Mouse (Mus musculus): ENCODE measurements around the gene Fam71e2. TPM values are rescaled to one million over a fixed set of nuclear protein-coding genes. Genes with fewer than 3 reads are reported as not detected.
A peak's percentile ranks its signal among the peaks of the same experiment; 100 is the strongest.

Fam71e2 gene
- polyA plus RNA-seq, 1 experiment = not detected

DNA sequence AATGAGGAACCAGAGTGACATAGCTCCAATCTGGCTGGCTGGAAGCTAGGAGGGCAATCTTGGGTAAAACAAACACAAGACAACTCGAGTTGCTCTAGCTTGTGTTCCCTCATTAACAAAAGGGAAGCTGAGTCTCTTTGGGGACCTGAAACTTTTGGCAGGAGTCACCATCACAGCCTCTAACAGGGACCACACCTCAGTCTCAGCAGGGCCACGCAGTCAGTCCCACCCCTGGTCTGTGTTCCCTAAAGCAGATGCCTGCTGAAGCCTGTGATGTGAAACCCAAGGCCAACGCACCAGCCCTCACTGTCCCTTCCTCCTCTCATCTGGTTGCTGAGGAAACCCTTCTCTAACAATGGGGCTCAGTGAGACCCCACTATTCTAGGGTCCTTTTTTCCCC lies 11.0 kb upstream of the Fam71e2 start:
- TF ChIP-seq CTCF (IDR thresholded peaks at IDR 0.05; ENCODE audit: insufficient read depth, low read depth, low read length) (no peak), POLR2A (IDR thresholded peaks at IDR 0.05; ENCODE audit: insufficient read depth, low read depth, low read length) (no peak)
- Histone ChIP-seq H3K4me3 (ENCODE audit: insufficient read depth, low read depth, low read length) (no peak overlapping the region), H3K27ac (ENCODE audit: insufficient read depth, low read depth, low read length) (no peak overlapping the region), H3K4me1 (ENCODE audit: control insufficient read depth, insufficient read depth, low read length) (no peaks in the 10 kb centered on the region; the same call in 1 of the 2 replicates)
- 64% methylated on average over 3 of the region's 3 CpGs for WGBS

DNA sequence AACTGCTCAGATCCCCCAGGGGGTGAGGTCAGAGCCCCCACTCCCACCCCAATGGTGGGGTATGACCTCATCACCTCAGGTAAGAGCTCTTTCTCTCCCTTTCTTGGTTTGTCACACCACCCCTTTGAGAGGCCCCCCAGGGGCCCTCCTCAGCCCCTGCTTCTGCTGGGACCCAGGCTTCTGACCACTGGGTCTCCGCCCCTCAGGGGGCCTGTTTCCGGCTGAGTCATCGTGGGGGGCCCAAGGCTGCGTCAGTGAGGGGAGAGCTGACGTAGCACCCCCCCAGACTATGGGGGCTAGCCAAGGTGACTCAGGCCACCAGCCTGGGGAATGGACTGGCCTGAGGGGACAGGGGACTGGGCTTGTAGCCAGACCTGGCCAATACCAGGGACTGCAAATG lies 8.8 kb upstream of the Fam71e2 start:
- TF ChIP-seq CTCF (IDR thresholded peaks at IDR 0.05; ENCODE audit: insufficient read depth, low read depth, low read length) = no peak
- TF ChIP-seq POLR2A (IDR thresholded peaks at IDR 0.05; ENCODE audit: insufficient read depth, low read depth, low read length) = no peak
- WGBS = 38% methylated on average over 5 of the region's 5 CpGs
- no peaks in the 10 kb centered on the region; the same call in 1 of the 2 replicates for H3K4me1 ChIP-seq (ENCODE audit: control insufficient read depth, insufficient read depth, low read length)

DNA sequence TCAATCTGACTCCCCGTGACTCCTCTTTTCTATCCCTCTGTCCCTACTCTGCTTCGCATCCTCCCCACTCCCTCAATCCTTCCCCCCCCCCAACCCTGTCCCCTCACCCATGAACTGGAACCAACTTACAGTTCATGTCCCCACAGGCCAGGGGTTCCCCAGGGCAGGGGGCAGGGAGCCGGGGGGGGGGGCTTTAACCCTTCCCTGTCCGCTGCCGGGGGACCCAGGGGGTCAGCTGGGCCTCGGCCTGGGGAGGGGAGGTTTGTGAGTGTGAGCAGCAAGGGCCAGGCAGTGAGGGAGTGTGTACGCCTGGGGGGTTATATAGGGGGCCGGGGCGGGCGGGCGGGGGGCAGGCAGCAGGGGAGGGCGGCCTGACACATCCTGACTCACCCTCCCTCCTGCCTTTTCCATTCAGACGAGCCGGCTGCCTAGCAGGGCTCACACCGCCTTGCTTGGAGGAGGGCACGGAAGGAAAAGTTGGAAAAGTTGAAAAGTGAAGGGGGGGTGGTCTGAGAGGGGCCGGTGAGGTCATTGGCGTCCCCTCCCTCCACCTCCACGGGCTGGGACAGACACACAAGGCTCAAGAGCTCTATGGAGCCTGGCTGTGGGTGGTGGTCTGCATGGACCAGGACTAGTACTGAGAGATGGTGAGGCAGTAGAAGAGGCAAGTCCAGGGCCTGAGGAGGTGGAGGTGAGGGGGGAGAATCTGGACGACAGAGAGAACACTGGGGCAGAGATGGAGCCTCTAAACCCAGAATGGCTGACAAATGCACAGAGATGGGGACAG lies 6.9 kb upstream of the Fam71e2 start:
- H3K27ac ChIP-seq (ENCODE audit: insufficient read depth, low read depth, low read length) = no peak overlapping the region
- no peaks in the 10 kb centered on the region; the same call in 1 of the 2 replicates for H3K4me1 ChIP-seq (ENCODE audit: control insufficient read depth, insufficient read depth, low read length)
- no peak overlapping the region for H3K4me3 ChIP-seq (ENCODE audit: insufficient read depth, low read depth, low read length)
- WGBS = 5% methylated on average over 18 of the region's 20 CpGs
- no peak for TF ChIP-seq POLR2A (IDR thresholded peaks at IDR 0.05; ENCODE audit: insufficient read depth, low read depth, low read length)
- TF ChIP-seq CTCF (IDR thresholded peaks at IDR 0.05; ENCODE audit: insufficient read depth, low read depth, low read length) = no peak

More for the DNA sequence above, 8.8 kb upstream of the Fam71e2 start:
- H3K4me3 ChIP-seq (ENCODE audit: insufficient read depth, low read depth, low read length) = no peak overlapping the region
- H3K27ac ChIP-seq (ENCODE audit: insufficient read depth, low read depth, low read length) = no peak overlapping the region

DNA sequence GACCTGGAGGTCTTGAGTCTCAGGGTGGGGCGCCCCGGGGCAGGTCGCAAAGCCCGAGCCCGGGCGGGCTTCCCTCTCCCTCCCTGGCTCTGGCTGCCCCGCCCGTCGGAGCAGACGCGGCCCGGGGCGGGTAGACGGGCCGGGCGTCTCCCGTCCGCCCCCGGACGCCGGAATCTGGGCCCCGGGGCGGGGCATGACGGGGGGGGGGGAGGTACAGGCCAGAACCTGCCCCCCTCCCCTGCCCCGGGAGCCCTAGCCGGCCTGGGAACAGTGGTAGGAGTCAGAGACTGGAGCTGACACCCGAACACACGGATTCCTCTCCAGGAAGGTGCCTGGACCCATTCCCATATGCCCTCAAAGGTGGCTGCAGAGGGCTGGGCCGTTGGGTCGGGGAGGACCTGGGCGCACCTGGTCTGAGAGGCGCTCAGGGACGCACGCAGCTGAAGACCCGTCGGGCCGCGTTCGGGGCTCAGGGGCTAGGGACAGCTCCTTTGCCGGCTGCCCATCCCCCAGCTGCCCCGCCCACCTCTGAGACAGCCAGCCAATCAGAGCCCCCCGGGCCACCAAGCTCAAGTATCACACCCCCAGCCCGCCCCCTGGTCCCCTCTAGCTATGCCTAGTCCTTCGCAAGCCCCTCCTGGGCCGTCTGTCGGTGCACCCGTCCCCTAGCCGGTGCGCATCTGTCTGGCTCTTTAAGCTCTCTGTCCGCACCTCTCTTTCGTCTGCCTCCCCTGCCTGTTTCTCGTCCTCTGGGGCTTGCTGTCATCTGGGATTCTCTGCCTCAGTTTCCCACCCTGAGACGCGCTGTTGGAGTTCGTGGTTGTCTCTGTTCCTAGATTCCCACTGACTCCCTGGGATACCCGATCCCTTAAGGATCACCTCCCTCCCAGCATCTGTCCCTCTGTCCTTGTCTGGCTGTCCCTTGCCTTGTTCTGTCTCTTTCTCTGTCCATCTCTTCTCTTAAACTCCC lies 6.0 kb upstream of the Fam71e2 start:
- H3K4me1 ChIP-seq (ENCODE audit: control insufficient read depth, insufficient read depth, low read length) = no peaks in the 10 kb centered on the region; the same call in 1 of the 2 replicates
- 1% methylated on average over 54 of the region's 56 CpGs for WGBS
- peak overlapping the region; percentile 19 for H3K4me3 ChIP-seq (ENCODE audit: insufficient read depth, low read depth, low read length)
- TF ChIP-seq CTCF (IDR thresholded peaks at IDR 0.05; ENCODE audit: insufficient read depth, low read depth, low read length) = no peak
- no peak for TF ChIP-seq POLR2A (IDR thresholded peaks at IDR 0.05; ENCODE audit: insufficient read depth, low read depth, low read length)
- no peak overlapping the region for H3K27ac ChIP-seq (ENCODE audit: insufficient read depth, low read depth, low read length)

DNA sequence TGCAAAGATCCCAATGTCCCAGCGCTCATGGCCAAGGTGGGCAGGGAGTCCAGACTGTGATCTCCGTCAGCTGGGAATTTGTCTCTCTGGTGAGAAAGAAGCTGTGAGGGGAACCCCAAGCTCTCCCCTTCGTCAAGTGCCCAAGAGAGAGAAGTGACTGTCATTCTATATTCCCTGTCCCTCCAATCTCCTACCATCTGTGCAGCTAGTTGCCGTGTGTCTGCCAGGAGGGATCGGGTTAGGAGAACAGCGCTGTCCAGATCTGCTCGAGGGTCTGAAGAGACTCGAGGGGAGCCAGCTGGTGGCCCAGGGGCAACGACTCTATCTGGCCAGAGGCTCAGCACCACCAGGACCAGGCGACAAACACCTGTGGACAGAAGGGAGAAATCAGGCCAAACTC lies 5.0 kb upstream of the Fam71e2 start:
- H3K4me3 ChIP-seq (ENCODE audit: insufficient read depth, low read depth, low read length) = no peak overlapping the region
- no peak overlapping the region for H3K27ac ChIP-seq (ENCODE audit: insufficient read depth, low read depth, low read length)
- 66% methylated on average over 10 of the region's 10 CpGs for WGBS
- TF ChIP-seq CTCF (IDR thresholded peaks at IDR 0.05; ENCODE audit: insufficient read depth, low read depth, low read length) = no peak
- TF ChIP-seq POLR2A (IDR thresholded peaks at IDR 0.05; ENCODE audit: insufficient read depth, low read depth, low read length) = no peak
- H3K4me1 ChIP-seq (ENCODE audit: control insufficient read depth, insufficient read depth, low read length) = no peaks in the 10 kb centered on the region; the same call in 1 of the 2 replicates

DNA sequence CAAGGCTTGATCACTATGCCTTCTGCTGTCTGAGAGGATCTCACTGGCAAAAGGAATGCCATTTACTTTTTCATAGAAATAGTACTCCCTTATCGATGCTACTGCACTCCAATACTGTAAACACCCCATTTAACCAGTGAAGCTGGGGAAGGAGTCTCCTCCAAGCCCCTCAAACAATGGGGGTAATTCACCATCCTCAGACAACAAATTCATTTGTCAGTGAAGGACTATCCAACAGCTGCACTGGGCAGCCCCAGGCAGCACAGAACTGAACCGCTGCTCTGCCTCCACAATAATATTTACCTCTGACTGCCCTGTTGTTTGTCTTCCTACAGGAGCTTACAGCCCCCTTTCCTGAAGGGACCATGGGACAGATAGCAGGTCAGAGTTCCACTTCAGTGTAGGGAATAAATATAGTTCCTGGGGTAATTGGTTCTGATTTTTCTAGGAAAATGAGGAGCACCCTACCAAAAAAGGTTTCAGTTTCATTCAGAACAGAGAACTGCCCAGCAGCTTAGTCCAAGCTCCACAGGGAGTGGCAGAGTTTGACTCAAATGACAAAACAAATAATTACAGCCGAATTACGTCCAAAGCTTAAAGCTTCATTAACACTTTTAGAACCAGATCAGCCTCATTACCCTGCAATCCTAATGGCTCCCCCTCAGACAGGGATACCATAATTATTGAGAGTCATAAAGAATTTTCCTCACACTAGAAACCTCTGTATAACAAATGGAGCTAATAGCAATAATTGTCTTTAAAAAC lies 6.0 kb downstream of the Fam71e2 start:
- WGBS = 13% methylated on average over 4 of the region's 4 CpGs
- TF ChIP-seq POLR2A (IDR thresholded peaks at IDR 0.05; ENCODE audit: insufficient read depth, low read depth, low read length) (no peak), CTCF (IDR thresholded peaks at IDR 0.05; ENCODE audit: insufficient read depth, low read depth, low read length) (no peak)
- Histone ChIP-seq H3K4me1 (ENCODE audit: control insufficient read depth, insufficient read depth, low read length) (no peaks in the 10 kb centered on the region), H3K4me3 (ENCODE audit: insufficient read depth, low read depth, low read length) (no peak overlapping the region), H3K27ac (ENCODE audit: insufficient read depth, low read depth, low read length) (no peak overlapping the region)

DNA sequence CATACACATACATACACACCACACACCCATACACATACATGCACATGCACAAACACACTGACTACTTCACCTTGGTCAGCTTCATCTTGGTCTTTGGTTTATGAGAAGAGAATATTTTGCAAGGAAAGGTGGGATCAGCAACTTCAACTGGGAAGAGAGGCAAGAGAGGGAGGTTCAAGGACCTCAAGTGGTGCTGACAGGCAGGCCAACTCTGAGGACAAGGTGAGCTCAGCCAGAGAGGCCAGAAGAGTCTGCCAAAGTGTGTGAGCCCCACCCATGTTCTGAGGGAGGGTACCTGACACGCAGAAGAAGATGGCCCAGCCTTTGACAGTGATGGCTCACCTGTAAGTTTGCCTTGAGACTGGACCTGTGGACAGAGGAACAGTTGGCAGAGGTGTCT lies 11.4 kb downstream of the Fam71e2 start:
- TF ChIP-seq CTCF (IDR thresholded peaks at IDR 0.05; ENCODE audit: insufficient read depth, low read depth, low read length) (no peak), POLR2A (IDR thresholded peaks at IDR 0.05; ENCODE audit: insufficient read depth, low read depth, low read length) (no peak)

DNA sequence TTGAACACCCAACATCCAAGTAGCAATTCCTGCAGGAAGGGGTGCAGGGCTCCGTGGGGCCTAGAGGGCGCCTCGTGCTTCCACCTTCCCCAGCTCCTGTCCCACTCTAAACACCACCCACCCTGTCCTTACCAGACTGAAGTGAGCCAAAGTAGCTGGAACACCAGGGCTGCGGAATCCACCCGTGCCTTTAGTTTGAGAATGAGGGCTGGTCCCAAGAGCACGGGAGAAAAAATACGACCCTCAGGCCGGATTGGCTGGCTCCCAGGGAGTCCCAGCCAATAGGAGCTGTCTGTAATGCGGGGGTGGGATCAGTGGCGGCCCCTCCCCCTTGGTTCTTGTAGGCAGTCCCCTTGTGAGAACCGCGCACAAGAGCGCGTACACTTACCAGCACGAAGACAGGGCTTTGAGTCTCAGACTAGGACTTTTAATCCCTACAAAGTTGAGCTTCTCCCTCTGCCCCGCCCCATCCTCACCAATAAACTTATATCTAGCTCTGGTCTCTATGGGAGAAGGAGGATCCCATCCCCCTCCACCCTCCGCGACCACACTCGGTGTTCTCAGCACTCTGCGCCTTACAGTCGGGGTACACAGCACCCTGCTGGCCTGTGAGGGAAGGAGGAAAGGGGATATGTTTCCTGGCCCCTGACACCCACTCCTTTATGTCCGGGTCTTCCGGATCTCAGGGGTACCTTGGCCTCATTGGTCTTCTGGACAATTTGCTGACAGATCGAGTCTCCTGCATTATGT lies 18.1 kb downstream of the Fam71e2 start, which contains the start of gene Cox6b2:
Cox6b2 (minus strand) TSS at position 274 of the 750 bp plus-strand sequence.
- peak within 1 kb of the TSS; percentile 14 for H3K4me3 ChIP-seq (ENCODE audit: insufficient read depth, low read depth, low read length)
- TF ChIP-seq POLR2A (IDR thresholded peaks at IDR 0.05; ENCODE audit: insufficient read depth, low read depth, low read length) (no peak), CTCF (IDR thresholded peaks at IDR 0.05; ENCODE audit: insufficient read depth, low read depth, low read length) (no peak)
- WGBS = 6% methylated on average over 24 of the region's 24 CpGs
- H3K4me1 ChIP-seq (ENCODE audit: control insufficient read depth, insufficient read depth, low read length) = peaks cover 19% of the 10 kb centered on the region
- no peak within 1 kb of the TSS for H3K27ac ChIP-seq (ENCODE audit: insufficient read depth, low read depth, low read length)

More for the DNA sequence above, 11.4 kb downstream of the Fam71e2 start:
- Histone ChIP-seq H3K27ac (ENCODE audit: insufficient read depth, low read depth, low read length) (no peak overlapping the region), H3K4me1 (ENCODE audit: control insufficient read depth, insufficient read depth, low read length) (no peaks in the 10 kb centered on the region), H3K4me3 (ENCODE audit: insufficient read depth, low read depth, low read length) (no peak overlapping the region)
- 48% methylated on average over 1 of the region's 1 CpGs for WGBS

Data from olfactory bulb, adult 2 months (tissue).